Mouse (Mus musculus) stomach, postnatal 0 days (tissue): ENCODE results near the gene Pofut1.

ENCODE experiments used
- CTCF ChIP-seq: IDR thresholded peaks from 2 replicates; pipeline ENCODE4 v1.5.1; 2016; ENCODE audit warnings: antibody characterized with exemption, low read depth, mild to moderate bottlenecking, moderate library complexity
- EP300 ChIP-seq: optimal IDR thresholded peaks from 2 replicates; pipeline ENCODE3; 2016; ENCODE audit warnings: antibody characterized with exemption

DNA sequence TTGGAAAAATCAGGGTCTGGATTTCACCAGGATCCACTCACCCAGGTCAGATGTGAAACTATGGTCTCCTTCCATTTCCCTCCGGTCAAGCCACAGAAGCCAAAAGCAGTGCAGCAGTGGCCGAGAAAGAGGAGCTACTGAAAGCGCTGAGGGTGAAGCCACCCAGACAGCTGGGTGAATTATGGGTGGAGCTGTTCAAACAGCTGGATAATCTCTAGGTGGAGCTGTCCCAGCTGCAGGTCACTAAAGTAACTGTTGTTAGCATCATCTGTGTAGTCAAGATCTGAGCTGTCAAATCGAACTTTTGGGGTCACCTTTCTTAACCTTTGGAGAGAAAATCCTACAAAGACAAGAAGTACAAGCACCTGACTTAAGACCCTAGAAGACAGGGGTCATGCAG, 57.1 kb downstream of the Pofut1 start:
- TF ChIP-seq CTCF (no peak), EP300 (no peak)
